Mouse (Mus musculus) stomach, embryonic 15.5 days (tissue): ENCODE data around the gene Smurf2. TPM values are rescaled to one million over a fixed set of nuclear protein-coding genes. Genes with fewer than 3 reads are reported as not detected.
A peak's percentile ranks its signal among the peaks of the same experiment; 100 is the strongest.
"Not testable (repeated sequence)": the region's sequence is repeated elsewhere in the genome, so short reads cannot be mapped to it uniquely, and the experiment has no call there.

Experiments used
- ATAC-seq: fragments of 200-750 bp; cut with Nextera tagmentation; 2 replicates; pipeline ENCODE4 v1.8.0; 2017; ENCODE audit warnings: low read depth, moderate number of reproducible peaks, moderate TSS enrichment; ENCODE audit not compliant: insufficient read depth, low FRiP score
- H3K27ac ChIP-seq: fragments of 300-500 bp; sonication (generic); 2 replicates; pipeline ENCODE4 v1.5.1; 2015; ENCODE audit warnings: mild to moderate bottlenecking, inconsistent platforms
- H3K27me3 ChIP-seq: fragments of 300-500 bp; sonication (generic); replicated peaks from 2 replicates; pipeline ENCODE4 v1.6.1; 2015; ENCODE audit warnings: inconsistent platforms
- H3K36me3 ChIP-seq: fragments of 300-500 bp; sonication (generic); 2 replicates; pipeline ENCODE4 v1.6.1; 2015; ENCODE audit warnings: inconsistent platforms
- H3K4me1 ChIP-seq: fragments of 300-500 bp; sonication (generic); 2 replicates; pipeline ENCODE4 v1.6.1; 2015; ENCODE audit warnings: inconsistent platforms
- H3K4me2 ChIP-seq: fragments of 300-500 bp; sonication (generic); 2 replicates; pipeline ENCODE4 v1.6.1; 2015; ENCODE audit warnings: mild to moderate bottlenecking, inconsistent platforms
- H3K4me3 ChIP-seq: fragments of 300-500 bp; sonication (generic); replicated peaks from 2 replicates; pipeline ENCODE4 v1.5.1; 2015; ENCODE audit warnings: inconsistent platforms
- H3K9ac ChIP-seq: fragments of 300-500 bp; sonication (generic); 2 replicates; pipeline ENCODE4 v1.6.1; 2015; ENCODE audit warnings: inconsistent platforms
- H3K9me3 ChIP-seq: fragments of 300-500 bp; sonication (generic); 2 replicates; pipeline ENCODE4 v1.6.1; 2016; ENCODE audit warnings: inconsistent platforms
- WGBS: fragments of 180-500 bp; shearing (Covaris S2); methylation state at CpG from one replicate; pipeline ENCODE4 v1.1.7; 2015; 5-methylcytosine and 5-hydroxymethylcytosine counted together
- polyA plus RNA-seq: library from polyadenylated mRNA; unstranded; fragments of >200 nt; fragmentation: Nextera tagmentation; extraction: Ambion mirVana; gene quantifications from 2 replicates; pipeline ENCODE4 v1.2.1, GENCODE M21; 2015

Smurf2 gene
- polyA plus RNA-seq, 1 experiment from 2014 or later = 13.2 TPM

DNA sequence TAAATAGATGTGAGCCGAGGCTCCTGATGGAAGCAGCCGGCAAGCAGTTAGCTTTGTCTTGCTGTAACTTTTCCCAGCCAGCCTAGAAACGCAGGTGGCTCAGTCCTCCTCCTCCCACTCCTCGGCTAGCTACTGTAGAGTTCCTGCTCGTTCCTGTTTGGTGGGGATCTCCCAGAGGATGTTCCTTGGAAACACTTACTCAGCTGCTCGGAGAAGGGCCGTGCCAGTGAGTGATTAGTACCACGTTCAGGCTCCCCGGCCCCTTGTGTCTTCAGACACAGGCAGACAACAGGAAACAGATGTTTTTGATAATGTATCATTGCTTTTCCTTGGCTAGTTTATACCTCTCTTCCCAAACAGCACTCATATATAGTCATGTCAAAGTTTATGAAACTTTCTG is 124.8 kb downstream of the Smurf2 start:
- Histone ChIP-seq H3K27me3 (no peaks in the 10 kb centered on the region), H3K27ac (no peak overlapping the region), H3K9ac (no peak overlapping the region), H3K4me2 (no peak overlapping the region), H3K36me3 (peaks cover 18% of the 10 kb centered on the region), H3K9me3 (no peaks in the 10 kb centered on the region), H3K4me1 (0 out of 2 replicates have a peak, but pooled peaks cover under 1% of the 10 kb centered on the region), H3K4me3 (no peak overlapping the region)
- no peak for ATAC-seq
- WGBS = 51% methylated on average over 9 of the region's 9 CpGs

DNA sequence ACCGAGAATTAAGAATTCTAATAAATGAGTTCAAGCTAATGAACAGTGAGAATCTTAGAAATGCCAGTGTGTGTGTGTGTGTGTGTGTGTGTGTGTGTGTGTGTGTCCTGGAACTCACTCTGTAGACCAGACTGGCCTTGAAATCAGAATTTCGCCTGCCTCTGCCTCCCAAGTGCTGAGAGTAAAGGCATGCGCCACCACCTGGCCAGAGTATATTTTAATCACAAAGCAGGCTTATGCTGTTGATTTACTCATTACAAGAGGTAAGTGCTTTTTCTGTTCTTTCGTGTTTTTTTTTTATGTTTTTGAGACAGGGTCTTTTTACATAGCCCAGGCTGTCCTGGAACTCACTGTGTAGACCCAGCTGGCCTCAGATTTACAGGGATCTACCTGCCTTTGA is 126.7 kb downstream of the Smurf2 start:
- H3K4me2 ChIP-seq = no peak overlapping the region
- H3K9me3 ChIP-seq = no peaks in the 10 kb centered on the region
- no peak overlapping the region for H3K4me3 ChIP-seq
- H3K27ac ChIP-seq = no peak overlapping the region
- WGBS = 78% methylated on average over 4 of the region's 4 CpGs
- no peaks in the 10 kb centered on the region for H3K27me3 ChIP-seq
- no peak for ATAC-seq
- H3K9ac ChIP-seq = no peak overlapping the region
- H3K36me3 ChIP-seq = peaks cover 9% of the 10 kb centered on the region
- H3K4me1 ChIP-seq = 0 out of 2 replicates have a peak, but pooled peaks cover 4% of the 10 kb centered on the region

DNA sequence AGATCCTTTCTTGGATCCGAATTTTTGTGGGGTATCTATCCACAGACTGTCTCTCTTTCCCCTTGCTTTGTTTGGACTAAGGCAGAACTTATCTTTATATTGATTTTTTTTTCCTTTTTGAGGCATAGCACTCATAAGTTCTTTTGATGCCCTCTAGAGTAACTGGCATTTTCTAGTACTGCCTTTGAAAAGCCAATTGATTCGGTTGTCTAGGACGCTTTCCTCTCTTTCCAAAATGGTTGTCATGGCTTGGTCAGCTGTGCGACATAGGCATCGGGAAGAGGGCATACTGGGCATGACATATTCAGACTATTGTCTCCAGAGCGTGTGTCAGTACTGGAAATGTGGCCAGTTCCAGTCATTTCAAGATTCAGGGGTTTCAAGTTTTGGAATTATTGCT is 130.9 kb downstream of the Smurf2 start:
- no peaks in the 10 kb centered on the region for H3K9me3 ChIP-seq
- peaks cover 13% of the 10 kb centered on the region; the same call in 1 of the 2 replicates for H3K36me3 ChIP-seq
- WGBS = under 1% methylated on average over 6 of the region's 6 CpGs
- H3K27me3 ChIP-seq = no peaks in the 10 kb centered on the region
- ATAC-seq = no peak
- 0 out of 2 replicates have a peak, but pooled peaks cover 9% of the 10 kb centered on the region for H3K4me1 ChIP-seq
- H3K27ac ChIP-seq = peak overlapping the region; percentile 99
- peak overlapping the region; percentile 83 for H3K9ac ChIP-seq
- peak overlapping the region; percentile 93 for H3K4me3 ChIP-seq
- peak overlapping the region; percentile 79 for H3K4me2 ChIP-seq

DNA sequence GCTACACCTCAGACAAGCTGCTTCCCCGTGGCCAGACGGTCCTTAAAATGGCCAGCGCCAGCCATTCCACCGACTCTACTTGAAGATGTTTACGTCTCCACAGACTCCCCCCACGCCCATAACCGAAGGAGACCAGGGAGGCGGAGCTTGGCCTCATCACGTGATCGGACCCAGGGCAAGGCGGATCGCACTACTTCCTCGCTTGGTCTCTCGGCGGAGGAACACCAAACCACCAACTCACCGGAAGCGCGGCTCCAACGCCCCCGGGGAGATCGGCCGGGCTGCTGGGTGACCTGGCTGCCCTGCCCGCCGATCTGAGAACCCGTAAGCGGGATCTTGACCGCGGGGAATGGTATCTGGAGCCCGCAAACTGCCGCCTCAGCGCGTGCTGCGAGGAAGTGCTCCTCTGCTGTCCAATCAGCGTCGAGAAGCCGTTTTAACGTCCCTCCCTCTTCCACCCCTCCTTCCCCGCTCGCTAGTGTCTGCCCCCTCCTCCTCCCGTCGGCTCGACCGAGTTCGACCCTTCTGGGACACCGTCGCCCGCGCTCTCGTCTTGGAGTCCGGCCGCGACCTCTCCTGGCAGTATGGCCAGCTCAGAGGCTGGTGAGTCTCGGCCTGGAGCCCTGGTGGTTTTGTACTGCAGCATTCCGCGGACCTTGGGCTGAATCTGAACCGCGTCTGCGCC is 131.6 kb downstream of the Smurf2 start, which contains the start of the genes Ddx5 and Cep95:
Gene Ddx5, minus strand, starts transcription at position 411 of the 685 bp plus-strand sequence.
Gene Cep95, plus strand, starts transcription at position 478 of the 685 bp plus-strand sequence.
- H3K27ac ChIP-seq = peak within 1 kb of the TSS; percentile 99
- peak within 1 kb of the TSS; percentile 79 for H3K4me2 ChIP-seq
- peak within 1 kb of the TSS; percentile 93 for H3K4me3 ChIP-seq
- H3K4me1 ChIP-seq = peaks cover 9% of the 10 kb centered on the region; the same call in 1 of the 2 replicates
- peak within 1 kb of the TSS; percentile 95 for H3K9ac ChIP-seq
- H3K27me3 ChIP-seq = no peaks in the 10 kb centered on the region
- WGBS = under 1% methylated on average over 58 of the region's 58 CpGs
- H3K9me3 ChIP-seq = no peaks in the 10 kb centered on the region
- peak; percentile 91 for ATAC-seq
- peaks cover 19% of the 10 kb centered on the region for H3K36me3 ChIP-seq

- peak overlapping the region; percentile 95 for H3K9ac ChIP-seq
- no peaks in the 10 kb centered on the region for H3K27me3 ChIP-seq
- H3K4me3 ChIP-seq = peak overlapping the region; percentile 93
- no peaks in the 10 kb centered on the region for H3K9me3 ChIP-seq
- WGBS = under 1% methylated on average over 64 of the region's 79 CpGs
- peaks cover 9% of the 10 kb centered on the region; the same call in 1 of the 2 replicates for H3K4me1 ChIP-seq
- peak overlapping the region; percentile 79; the same call in 1 of the 2 replicates for H3K4me2 ChIP-seq
- peaks cover 26% of the 10 kb centered on the region for H3K36me3 ChIP-seq
- ATAC-seq = peak; percentile 80
- H3K27ac ChIP-seq = peak overlapping the region; percentile 99
These were observed 132.3 kb downstream of the Smurf2 start for GRCm38 (mm10) chr11:106788026-106788774.

- peak; percentile 30 for ATAC-seq
- Histone ChIP-seq H3K9ac (peak overlapping the region; percentile 95), H3K9me3 (no peaks in the 10 kb centered on the region), H3K27ac (peak overlapping the region; percentile 99), H3K27me3 (no peaks in the 10 kb centered on the region), H3K4me2 (peak overlapping the region; percentile 73), H3K36me3 (peaks cover 33% of the 10 kb centered on the region), H3K4me1 (peaks cover 13% of the 10 kb centered on the region; the same call in 1 of the 2 replicates), H3K4me3 (peak overlapping the region; percentile 93)
- under 1% methylated on average over 64 of the region's 65 CpGs for WGBS
These were observed 133.1 kb downstream of the Smurf2 start for GRCm38 (mm10) chr11:106787131-106788025.

DNA sequence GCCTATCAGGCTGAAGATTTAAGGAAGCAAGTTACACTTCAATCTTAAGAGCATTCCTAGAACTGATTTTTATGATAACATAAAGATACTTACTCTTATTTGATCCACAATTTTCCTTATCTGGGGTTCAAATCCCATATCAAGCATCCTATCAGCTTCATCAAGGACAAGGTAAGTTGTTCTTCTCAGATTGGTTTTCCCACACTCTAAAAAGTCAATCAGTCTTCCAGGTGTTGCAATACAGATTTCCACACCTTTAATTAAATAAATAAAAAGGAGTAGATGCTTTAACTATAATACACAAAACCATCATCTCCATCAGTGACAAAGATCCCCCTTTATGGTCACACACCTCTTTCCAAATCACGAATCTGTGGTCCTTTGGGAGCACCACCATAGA is 135.5 kb downstream of the Smurf2 start:
- 70% methylated on average over 1 of the region's 1 CpGs for WGBS
- H3K4me2 ChIP-seq = no peak overlapping the region
- H3K36me3 ChIP-seq = peaks cover 37% of the 10 kb centered on the region
- no peak overlapping the region for H3K9ac ChIP-seq
- H3K4me1 ChIP-seq = peaks cover 8% of the 10 kb centered on the region; the same call in 1 of the 2 replicates
- no peaks in the 10 kb centered on the region for H3K27me3 ChIP-seq
- H3K27ac ChIP-seq = no peak overlapping the region
- H3K9me3 ChIP-seq = no peaks in the 10 kb centered on the region
- no peak for ATAC-seq
- H3K4me3 ChIP-seq = no peak overlapping the region

- H3K9ac ChIP-seq = no peak overlapping the region
- peaks cover 37% of the 10 kb centered on the region for H3K36me3 ChIP-seq
- H3K9me3 ChIP-seq = no peaks in the 10 kb centered on the region
- H3K27me3 ChIP-seq = no peaks in the 10 kb centered on the region
- H3K27ac ChIP-seq = no peak overlapping the region
- no peak overlapping the region for H3K4me3 ChIP-seq
- H3K4me1 ChIP-seq = peaks cover 8% of the 10 kb centered on the region; the same call in 1 of the 2 replicates
- no peak for ATAC-seq
- 86% methylated on average over 2 of the region's 2 CpGs for WGBS
- H3K4me2 ChIP-seq = no peak overlapping the region
These were observed 136.0 kb downstream of the Smurf2 start for GRCm38 (mm10) chr11:106784476-106784875.

- no peak overlapping the region for H3K27ac ChIP-seq
- no peak overlapping the region for H3K4me2 ChIP-seq
- no peaks in the 10 kb centered on the region for H3K9me3 ChIP-seq
- no peak for ATAC-seq
- peaks cover 8% of the 10 kb centered on the region; the same call in 1 of the 2 replicates for H3K4me1 ChIP-seq
- H3K27me3 ChIP-seq = no peaks in the 10 kb centered on the region
- WGBS = 78% methylated on average over 9 of the region's 9 CpGs
- peaks cover 37% of the 10 kb centered on the region for H3K36me3 ChIP-seq
- no peak overlapping the region for H3K4me3 ChIP-seq
- no peak overlapping the region for H3K9ac ChIP-seq
These were observed 137.4 kb downstream of the Smurf2 start for GRCm38 (mm10) chr11:106782841-106783764.

GRCm38 (mm10) chr11:106782271-106782670 is 138.2 kb downstream of the Smurf2 start:
- ATAC-seq, H3K9ac ChIP-seq, H3K27me3 ChIP-seq, H3K4me3 ChIP-seq, H3K9me3 ChIP-seq, H3K4me2 ChIP-seq, H3K27ac ChIP-seq: not testable (repeated sequence)
- WGBS = 82% methylated on average over 7 of the region's 7 CpGs
- H3K36me3 ChIP-seq = peaks cover 37% of the 10 kb centered on the region
- peaks cover 15% of the 10 kb centered on the region; the same call in 1 of the 2 replicates for H3K4me1 ChIP-seq
